Mouse (Mus musculus): Measurements from ENCODE around the gene Vwa7.
A peak's percentile ranks its signal among the peaks of the same experiment; 100 is the strongest.
"Not testable (repeated sequence)": the region's sequence is repeated elsewhere in the genome, so short reads cannot be mapped to it uniquely, and the experiment has no call there.

Gene Vwa7

DNA sequence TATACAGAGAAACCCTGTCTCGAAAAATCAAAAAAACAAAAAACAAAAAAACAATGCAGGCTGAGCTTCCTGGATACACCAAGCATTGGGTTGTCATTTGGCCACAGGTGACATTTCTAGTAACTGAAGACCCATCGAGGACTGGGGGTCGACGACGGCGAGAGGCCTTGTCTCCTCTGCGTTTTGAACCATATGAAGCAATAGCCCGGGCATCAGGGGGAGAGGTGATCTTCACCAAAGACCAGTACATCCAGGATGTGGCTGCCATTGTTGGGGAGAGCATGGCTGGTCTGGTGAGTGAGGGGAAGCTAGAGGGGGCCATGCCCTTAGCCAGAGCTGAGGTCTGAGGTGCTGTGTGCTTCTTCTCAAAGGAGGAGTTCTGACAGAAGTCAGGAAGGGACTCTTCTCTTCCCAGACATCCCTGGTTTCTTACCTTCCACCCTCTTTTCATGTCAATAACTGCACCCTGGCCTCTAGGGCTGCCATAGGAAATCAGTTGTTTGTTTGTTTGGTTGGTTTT lies 6.2 kb downstream of the Vwa7 start:
- no peak for DNase-seq

DNA sequence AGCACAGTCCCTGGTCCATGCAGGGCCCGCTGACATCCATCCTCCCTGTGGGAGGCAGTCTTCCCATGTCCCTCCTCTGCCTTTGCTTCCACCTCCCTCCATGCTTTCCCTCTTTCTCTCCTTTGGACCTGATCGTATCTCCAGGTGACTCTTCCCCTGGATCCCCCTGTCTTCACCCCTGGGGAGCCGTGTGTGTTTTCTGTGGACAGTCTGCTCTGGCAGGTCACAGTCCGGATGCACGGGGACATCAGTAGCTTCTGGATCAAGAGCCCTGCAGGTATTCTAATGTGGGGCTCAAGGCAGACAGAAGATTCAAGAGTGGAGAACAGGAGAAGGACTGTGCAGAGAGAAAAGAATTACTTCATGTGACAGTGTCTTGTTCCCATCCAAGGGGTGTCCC lies 6.8 kb downstream of the Vwa7 start:
- no peak for DNase-seq

DNA sequence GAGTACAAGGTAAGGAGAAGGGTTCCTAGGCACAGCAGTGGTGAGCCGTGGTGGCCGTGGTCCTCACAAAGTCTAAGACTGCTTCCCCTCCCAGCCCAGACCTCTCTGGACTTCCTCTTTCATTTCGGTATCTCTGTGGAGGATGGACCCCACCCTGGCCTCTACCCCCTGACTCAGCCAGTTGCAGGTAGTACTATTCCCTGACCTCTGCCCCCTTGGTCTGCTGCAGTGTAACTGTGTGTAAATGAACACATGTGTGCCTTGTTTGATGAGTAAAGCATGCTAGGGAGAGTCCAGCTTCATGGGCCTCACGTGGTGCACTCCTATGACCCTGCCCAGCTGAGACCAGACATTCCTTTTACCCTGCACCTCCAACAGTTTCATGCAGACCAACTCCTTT lies 7.4 kb downstream of the Vwa7 start:
- DNase-seq: no peak

DNA sequence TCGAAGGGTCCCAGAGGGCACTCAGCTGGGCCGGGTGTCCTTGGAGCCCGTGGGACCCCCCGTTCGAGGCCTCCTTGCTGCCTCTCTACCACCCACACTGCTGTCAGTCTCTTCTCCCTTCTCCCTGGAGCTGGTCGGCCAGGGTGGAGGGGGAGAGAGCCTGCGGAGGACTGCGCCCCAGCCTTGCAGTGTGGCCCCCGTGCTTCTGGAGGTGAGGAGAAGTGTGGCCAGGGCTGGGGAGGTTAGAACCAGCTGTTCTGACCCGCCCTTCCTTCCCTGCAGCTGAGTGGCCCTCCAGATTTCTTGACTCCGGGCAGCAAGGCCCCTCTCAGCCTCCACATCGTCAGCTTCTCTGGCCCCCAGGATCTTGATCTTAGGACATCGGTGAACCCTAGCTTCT lies 7.9 kb downstream of the Vwa7 start:
- no peak for DNase-seq

DNA sequence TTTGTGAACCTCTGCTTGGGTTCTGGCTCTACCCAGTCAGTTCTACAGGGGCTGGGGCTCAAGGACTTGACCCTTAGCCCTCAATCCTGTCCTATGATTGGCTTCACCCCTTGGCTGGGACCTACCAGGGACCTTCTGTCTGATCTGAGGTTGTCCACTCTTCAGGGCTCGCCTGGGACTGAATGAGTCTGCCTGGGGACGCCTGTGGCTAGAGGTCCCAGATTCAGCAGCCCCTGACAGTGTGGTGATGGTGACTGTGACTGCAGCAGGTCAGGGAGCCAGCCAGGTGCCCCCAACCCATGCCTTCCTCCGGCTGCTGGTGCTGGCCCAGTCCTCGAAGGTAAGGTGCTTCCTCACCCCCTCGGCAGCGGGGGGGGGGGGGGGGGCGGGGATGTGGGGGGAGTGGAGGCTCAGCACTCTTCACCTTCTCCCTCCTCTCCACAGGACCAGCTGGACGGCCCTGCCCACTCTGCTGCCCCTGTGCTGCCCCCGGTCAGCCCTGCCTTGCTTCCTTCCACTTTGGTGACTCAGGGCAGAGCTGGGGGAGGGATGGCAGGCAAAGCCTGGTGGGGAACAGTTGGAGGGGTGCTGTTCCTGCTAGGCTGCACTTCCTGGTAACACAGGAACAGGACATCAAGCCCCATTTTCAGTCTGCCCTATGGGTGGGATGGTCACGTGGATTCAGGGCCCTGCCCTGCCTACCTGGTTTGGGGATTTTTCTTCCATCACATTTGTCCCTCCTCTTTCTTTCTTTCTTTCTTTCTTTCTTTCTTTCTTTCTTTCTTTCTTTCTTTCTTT lies 8.5 kb downstream of the Vwa7 start:
- DNase-seq: no peak

DNA sequence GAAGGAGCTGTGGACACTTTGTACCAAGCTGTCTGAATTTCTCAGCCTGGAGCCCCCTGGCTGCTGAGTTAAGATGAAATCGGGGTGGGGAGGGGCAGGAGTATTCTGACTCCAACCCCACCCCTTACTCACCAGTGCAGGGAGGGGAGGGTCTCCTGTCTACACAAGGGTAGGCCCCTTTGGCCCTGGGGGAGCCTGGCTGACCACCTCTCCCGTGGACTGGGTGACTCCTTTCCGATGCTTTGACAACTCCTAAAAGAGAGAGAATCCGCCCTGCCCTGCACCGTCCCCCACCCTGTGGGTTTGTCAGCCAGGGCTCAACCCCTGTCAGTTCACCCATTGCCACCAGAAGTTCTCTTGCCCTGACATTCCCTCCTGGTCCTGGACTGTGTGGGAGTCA lies 9.8 kb downstream of the Vwa7 start:
- DNase-seq: no peak

DNA sequence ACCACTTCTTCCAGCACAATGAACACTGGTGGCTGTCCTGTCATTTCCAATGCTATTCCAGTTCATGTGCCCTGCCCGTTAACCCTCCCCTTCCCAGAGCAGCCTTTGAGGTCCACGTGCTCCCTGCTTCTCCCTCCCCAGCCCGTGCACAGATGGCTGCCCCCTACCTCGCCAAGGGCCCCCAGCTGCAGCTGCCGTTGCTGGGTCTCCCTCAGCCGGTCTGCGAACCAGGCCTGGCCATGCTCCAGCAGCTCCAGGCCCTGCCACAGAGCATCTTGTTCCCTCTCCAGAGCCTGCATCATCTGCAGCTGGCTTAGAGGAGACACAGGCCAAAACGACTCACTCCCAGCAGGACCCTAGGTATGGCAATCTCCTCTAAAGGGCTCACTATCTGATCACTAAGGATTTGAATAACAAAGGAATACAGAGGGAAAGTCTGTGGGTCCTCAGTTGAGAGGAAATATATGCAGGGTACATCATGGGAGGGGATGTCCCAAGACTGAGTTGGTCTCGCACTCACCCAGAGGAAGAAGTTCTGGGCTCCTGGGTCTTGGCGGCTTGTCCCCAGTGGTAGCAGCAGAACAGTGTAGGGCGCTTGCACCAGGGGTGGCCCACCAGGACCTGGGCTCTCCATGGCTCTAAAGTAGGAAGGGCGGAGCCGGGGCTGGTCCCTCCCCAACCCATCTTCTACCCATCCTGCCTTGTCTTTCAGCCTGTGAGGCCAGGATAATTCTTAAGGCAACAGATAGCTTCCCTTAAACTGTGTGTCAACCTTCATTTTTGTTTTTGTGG lies 11.1 kb downstream of the Vwa7 start, which contains the start of gene Sapcd1:
Gene Sapcd1 (minus strand): TSS at position 740 of the 792 bp plus-strand sequence.
- no peak for DNase-seq

DNA sequence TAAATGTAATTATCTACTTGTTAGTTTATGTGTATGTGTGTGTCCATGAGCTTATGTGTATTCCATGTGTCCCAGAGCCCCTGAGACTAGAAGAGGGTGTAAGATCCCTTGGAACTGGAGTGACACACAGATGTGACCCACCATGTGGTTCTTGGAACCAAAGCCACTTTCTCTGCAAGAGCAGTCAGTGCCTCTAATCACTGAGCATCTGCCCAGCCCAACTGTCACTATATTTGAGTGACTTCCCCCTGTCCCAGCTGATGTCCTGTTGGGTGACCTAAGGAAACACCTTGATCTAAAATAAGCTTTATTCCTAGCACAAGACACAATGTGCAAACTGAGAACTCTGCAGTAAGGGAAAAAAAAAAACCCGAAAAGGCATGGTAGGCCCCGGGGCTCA lies 11.9 kb downstream of the Vwa7 start:
- DNase-seq: no peak

DNA sequence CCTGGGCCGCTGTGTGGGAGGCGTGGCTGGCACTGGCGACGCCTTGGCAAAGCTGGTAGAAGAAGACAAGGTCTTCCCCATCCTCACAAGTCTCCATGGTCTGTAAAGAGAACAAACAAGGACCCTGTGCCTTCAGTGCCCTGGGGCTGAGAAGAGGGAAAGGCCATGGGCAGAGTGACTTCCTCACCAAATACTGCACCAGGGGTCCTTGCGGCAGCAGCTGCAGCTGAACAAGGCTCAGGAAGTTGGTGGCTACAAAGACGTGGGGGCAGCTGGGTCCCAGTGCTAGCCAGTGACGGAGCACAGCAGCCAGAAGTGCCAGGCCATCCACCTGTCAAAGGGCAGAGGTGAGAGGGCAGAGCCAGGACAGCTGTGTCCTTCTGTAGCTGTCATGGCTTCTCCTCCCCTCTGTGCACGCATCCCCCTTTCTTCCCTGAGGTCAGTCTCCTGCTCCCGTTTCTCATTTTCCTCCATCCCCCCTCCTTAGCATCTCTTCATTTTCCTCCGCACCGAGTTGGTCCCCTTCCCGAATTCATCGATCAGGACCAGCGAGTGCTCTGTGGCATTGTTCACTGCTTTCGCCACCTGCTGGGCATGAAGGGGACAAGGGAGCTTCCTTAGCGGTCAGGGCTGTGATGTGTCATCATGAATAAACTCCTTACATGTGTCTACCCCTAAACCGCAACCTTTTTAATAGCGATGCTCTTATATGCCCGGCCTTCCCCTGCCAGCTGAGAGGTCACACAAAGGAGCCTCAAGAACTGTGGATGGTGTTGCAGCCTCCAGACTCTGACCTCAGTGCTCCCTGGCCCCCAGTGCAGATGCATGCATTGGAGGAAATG lies 13.5 kb downstream of the Vwa7 start:
- DNase-seq: peak; percentile 49

DNA sequence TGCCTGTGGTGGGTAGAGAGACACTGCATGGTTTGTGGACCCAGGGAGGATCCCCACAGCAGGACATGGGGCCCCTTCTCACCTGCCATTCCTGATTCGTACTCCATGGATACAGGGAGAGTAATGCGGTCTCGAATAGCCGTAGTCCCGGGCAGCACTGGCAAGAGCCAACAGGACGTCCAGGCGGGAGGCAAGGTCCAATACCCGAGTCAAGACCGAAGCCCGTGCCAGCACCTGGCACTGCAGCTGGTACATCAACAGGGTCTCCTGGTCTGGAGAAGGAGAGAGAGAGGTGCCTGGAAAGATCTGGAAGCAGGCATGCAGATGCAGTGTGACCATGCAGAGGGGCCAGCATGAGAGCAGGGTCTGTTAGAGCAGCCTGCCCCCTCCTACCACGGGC lies 14.9 kb downstream of the Vwa7 start:
- no peak for DNase-seq

DNA sequence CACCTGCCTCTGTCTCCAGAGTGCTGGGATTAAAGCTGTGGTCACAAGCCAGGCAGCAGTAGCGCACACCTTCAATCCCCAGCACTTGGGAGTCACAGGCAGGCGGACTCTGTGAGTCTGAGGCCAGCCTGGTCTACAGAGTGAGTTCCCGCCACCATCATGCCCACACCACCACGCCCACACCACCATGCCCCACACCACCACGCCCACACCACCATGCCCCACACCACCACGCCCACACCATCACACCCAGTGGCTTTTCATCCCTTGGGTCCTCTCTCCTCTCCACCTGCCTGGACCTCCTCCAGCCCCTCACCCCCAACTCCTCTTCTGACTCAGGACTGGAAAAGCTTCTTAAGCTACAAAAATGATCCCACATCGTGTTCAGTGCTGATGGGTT lies 15.5 kb downstream of the Vwa7 start:
- no peak for DNase-seq

DNA sequence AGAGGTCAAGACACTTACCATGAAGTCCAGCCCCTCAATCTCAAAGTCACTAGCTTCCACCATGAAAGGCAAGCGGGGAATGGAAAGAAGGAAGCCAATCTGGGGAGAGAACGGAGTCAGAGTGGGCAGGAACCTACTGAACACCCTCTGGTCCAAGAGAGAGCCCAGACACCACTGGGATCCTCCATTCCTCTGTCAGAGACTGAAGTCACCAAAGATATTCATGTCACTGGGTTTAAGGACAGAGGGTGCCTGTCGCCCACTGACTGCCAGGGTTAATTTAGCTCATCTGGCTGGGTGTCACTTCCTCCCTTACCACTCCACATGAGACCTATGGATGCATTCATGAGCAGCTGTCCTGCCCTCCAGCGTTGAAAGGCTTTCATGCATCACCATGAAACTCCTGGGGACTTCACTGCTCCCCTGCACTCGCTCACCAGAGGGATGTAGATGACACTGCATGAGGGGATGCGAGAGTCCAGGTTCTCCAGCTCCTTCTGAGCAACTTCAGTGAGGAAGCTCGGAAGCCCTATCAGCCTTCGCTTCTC lies 16.0 kb downstream of the Vwa7 start:
- no peak for DNase-seq

DNA sequence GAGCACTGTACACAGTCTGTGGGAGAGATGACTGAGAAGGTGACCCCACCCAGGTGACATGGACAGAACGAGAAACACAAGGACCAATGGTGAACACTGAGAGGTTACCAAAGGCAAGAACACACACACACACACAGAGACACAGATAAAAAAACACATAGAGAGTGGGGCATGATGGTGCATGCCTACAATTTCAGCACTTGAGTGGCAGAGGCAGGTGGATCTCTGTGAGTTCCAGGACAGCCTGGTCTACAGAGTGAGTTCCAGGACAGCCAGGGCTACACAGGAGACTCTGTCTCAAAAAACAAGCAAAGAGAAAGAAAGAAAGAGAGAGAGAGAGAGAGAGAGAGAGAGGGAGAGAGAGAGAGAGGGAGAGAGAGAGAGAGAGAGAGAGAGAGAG lies 17.3 kb downstream of the Vwa7 start:
- DNase-seq: not testable (repeated sequence)

DNA sequence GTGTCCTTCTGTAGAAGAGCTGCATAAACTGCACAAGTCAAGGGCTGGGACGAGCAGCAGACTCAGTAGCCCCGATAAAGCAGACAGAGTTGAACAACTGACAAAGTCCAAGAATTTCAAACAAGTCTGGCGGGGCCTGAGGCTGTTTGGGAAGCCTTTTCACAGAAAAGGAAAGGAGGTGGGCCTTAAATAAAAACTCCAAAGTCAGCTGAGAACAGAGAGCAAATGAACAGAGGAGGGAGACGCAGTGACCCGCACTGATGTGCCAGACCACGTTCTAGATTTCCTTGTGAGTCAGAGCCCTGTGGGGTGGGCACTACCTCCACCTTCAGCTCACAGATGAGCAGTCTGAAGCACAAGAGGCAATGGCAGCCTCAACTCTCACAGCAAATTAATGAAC lies 18.5 kb downstream of the Vwa7 start:
- DNase-seq: no peak

DNA sequence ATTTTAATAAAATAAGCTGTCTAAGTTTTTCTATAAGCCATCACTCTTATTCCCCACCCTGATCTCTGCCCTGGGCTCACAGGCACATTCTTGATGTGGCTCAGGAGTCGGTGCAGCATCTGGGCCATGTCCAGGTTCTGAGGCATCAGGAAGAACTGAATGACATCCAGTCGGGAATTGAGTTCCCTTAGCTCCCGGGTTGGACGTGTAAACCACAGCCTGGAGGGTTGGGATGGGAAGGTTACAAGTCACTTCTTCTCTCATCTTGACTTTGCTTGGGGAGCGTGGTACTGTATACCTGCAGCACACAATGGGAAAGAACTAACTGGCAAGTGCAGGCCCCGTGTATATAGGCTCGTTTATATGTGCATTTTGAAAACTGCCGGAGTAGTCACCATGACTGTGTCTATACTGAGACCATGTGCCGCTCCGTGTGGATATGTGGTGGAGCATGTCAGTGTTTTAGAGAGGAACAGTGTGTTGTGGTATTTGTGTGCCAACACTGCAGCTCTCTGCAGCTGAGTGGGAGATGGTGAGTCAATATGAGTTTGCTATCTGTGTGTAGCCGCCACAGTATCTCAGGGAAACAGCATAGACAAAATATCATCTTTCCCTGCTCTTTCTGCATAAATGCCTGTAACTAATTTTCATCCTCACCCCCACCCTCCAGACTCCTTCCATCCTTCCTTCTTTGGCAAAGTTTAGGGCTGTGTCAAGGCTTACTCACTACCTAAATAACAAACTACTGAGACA lies 22.9 kb downstream of the Vwa7 start:
- no peak for DNase-seq

DNA sequence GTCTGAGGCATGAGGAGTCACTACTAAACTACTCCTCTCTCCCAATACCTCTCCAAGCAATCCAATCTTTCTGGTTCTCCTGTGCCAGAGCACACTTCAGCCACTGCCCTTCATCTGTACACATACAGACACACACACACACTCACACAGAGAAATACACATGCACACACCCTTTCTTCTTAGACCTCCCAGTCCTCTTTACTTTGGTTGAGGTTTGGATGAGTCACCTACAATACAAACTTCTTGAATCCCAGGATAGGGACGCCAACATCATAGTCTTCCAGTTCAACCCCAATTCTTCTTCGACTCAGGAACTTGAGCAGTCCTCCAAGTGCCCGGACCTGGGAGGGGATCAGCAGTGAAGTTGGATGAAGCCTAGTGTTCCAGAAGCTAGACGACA lies 27.4 kb downstream of the Vwa7 start:
- no peak for DNase-seq

DNA sequence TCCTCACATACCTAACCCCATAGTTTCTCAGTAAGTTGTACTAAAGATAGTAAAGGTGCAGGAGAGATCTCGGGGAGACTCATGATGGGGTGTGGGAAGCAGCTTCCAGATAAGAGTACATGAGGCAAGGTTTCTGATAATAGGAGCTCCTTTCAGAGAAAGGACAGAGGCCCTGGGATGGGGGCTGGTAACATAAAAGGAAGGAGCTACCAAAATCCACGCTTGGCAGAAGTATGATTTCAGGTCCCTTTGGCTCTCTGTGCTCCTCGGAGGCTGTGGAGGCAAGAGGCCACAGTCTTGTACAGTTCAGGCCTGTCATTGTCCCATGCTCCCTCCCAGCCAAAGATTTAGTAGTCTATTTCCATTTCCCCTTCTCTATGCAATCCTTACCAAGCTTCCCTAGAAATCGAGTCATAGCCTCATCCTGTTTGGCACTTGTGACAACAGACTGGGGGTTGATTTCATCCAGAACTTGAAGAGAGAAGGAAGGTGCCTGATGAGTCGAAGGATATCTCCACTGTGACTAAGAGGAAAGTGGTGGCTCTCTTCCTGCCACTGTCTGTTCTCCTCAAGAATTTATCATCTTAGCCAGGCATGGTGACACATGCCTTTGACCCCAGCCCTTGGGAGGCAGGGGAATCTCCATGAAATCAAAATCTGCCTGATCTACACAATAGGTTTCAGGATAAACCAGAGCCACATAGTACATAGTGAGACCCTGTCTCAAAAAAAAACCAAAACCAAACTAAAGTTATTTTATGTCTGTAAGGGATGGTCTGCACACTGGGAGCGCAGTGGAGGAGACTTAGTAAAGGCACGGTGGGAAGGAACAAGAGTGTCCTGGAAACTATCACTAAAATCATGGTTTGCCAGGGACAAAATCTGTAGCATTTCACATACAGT lies 28.8 kb downstream of the Vwa7 start:
- DNase-seq: no peak

DNA sequence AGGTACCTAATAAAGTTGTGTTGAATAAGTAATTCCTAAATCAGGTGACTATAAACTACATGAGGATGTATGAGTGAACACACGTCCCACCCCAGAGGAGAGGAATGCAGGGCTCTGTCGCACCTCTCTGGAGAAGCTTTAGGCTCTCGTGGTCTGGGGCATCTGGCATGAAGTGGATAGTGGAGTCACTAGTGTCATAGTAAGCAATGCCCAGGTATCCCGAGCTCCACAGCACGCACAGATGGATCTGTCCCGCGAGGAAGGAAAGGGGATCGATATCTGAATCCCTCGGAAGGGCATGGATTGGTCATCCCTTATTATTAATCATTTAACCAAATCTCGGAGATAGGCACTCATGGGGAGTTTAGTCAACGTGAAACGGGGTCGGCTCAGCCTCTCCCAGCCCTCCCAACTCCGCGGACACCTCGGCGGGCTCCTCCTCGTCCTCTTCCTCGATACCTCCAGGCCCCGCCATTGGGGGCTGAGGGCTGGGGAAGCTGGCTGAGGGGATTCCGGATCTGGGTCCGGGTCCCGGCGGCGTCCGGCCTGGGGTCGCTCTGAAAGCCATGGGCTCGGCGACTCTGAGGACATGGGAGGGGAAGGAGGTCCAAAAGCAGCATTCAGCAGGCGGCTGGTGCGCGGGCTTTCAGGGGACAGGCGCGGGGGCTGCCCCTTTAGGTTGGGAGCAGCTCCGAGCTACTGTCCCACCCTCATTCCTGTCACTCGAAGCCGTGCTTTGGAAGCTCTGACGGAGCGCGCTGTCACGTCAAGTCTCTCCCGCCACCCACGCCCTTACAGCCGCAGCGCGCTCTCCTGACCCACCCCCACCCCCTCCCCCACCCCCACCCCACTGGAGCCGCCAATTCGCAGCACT lies 29.7 kb downstream of the Vwa7 start:
- DNase-seq: no peak

DNA sequence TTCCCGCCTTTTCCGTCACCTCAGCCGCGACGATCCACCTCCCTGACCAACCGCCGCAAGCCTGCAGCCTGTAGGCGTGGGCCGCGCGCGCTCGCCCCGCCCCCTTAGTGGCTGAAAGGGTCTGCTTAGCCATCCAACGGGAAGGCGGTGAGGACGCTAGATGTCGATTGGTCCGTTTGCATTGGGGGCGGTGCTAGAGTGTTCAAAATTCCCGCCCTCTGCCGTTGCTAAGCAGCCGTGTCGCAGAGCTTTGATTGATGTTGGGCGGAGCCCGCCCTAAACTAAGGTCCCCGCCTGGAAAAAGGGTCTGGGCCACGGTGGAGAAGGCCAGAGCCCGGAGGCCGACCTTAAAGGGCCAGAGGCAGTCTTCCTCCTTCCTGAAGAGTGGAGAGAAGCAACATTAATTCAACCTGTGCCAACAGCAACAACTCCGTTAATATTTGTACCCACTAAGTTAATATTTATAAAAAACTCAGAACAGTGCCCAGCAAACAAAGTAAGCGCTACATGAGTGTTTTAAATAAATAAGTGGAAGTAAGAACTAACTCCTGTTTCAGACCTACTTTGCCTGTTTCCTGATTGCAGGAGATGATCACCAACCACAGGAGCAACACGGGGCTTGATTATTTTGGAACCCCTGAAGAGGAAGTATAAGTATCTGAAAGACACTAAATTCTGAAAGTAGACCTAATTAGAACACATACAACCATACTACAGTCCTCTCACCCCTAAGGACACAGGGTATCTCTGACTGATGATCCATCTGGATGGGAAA lies 30.5 kb downstream of the Vwa7 start, which contains the start of gene Msh5:
Gene Msh5 (minus strand): TSS at position 65 of the 775 bp plus-strand sequence.
- DNase-seq: peak; percentile 99
